Mouse (Mus musculus) small intestine, adult 2 months (tissue): Measurements from ENCODE around the gene Kcnh7.

Experiments
- CTCF ChIP-seq: fragments of 200-500 bp; IDR thresholded peaks from 2 replicates; pipeline ENCODE4 v1.5.1; 2012; ENCODE audit warnings: low read depth, mild to moderate bottlenecking, control low read depth, inconsistent platforms, low read length, moderate library complexity, mixed read lengths; ENCODE audit not compliant: insufficient replicate concordance, insufficient read length; ENCODE audit errors: extremely low read depth
- POLR2A ChIP-seq: fragments of 200-500 bp; IDR thresholded peaks from 2 replicates; pipeline ENCODE4 v1.6.1; 2012; ENCODE audit warnings: low read depth, mild to moderate bottlenecking, control low read depth, inconsistent platforms, low read length, moderate library complexity

DNA sequence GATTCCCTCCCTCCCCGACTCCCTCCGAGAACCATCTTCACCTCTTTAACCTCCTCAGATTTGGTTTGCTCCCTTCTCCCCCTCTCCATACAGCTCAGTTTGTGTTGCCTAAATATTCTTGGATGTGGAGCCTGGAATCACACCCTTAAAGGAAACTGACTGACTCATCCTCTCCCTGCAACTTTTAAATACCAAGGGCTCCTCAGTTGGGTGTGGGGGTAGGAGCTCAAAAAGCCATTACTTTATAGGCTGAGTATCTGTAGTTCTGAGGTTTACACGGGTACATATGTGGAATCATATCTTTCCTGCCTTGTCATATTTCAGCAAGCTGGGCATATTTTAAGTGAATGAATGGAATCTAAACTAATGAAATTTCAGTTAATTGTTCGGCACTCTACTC is 174.9 kb downstream of the Kcnh7 start:
- TF ChIP-seq CTCF (no peak), POLR2A (no peak)
